Mouse (Mus musculus): ENCODE data around the gene Mgat2.
A peak's percentile ranks its signal among the peaks of the same experiment; 100 is the strongest.

The Mgat2 gene

GRCm38 (mm10) chr12:69214393-69214792, 30.4 kb downstream of the Mgat2 start:
- DNase-seq, result no peak

- peak; percentile 48 for DNase-seq
Observed at GRCm38 (mm10) chr12:69215000-69215785, 31.2 kb downstream of the Mgat2 start.

DNA sequence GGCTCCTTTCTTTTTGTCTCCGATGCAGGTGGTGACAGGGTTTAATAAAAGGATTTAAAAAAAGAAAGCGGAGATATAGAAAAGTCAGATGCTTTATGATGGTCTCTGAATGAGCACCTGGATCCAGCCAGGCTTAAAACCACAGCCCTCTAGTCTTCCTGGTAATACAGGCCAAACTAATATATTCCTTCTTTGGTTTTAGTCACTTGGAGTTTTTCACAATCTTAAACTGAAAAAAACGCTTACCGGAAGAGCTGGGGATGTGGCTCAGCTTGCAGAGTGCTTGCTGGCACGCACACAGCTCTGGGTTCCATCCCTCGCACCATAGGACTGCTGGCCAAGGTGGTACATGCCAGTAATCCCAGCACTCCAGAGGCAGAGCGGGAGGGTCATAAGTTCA, 32.6 kb downstream of the Mgat2 start:
- DNase-seq, result no peak

DNA sequence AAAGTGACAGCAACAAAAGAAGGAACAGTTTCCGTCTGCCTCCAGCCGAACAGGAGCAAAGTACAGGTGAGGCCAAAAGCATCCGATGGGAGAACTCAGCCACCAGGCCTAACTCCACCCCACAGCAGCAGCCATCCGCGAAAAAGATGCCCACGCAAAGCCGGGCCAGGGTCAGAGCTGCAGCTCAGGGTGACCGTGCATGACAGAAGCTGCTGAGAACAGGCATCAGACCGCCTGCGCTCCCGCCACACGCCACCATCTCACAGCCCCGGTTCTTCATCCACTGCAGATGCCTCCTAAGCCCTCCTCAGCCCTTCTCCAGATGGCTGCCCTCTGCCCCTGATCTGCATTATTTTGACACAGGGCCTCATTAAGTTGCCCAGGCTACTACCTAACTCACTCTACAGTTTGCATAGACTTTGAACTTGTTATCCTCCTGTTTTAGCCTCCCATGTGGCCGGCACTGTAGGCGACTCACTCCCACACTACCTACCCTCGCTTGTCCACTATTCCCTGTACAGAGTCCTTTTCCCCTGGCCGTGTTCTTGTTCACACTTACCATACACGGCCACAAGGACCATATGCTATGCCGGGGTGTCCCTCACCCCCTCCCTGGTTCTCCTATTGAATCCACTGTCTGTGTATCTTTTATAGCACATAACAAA, 36.8 kb downstream of the Mgat2 start:
- no peak for DNase-seq

GRCm38 (mm10) chr12:69227776-69228466, 44.0 kb downstream of the Mgat2 start, which contains the start of gene Pole2:
Gene Pole2 (minus strand): TSS chr12:69228195.
- peak; percentile 81 for DNase-seq

- no peak for DNase-seq
Observed at GRCm38 (mm10) chr12:69229251-69229650, 45.3 kb downstream of the Mgat2 start.

GRCm38 (mm10) chr12:69235782-69236181, 51.8 kb downstream of the Mgat2 start:
- no peak for DNase-seq
